Mouse (Mus musculus): ENCODE data around the gene Phlda3.

DNA sequence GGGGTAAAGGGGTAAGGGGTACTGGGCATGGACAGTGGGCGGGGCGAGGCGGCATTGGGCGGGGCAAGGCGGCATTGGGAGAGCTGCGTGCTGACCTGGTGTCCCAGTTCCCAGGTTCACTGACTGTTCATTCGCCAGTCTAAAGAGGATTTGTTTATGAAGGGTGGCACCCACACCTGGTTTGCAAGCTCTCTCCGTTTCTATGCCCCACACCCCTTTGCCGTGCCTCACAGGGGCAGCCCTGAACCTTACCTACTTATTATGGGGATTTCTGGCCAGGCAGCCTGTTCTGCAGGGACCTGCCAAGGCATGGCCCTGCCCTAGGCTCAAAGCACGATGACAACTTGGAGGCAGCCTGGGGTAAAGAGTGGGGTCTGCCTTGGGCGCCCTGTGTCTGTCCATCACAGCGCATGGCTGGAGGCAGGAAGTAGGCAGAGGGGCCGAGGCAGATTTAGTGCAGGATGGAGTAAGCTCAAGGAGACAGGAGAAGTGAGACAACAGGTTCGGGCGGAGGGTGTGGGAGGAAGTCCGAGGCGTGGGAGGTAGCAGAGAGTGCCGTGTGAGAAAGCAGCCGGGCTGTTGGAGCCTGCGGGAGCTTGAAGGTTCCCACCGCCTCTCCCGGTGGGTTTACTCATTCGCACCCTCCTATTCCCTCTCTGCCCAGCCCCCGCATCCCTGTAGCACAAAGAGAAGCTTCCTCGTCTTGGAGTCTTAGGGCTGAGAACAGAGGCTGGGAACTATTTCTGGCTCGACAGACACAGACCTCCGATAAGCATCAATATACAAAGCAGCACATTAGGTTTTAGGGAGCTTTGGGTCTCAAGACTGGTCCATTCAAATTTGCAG is 27.7 kb downstream of the Phlda3 start:
- TF ChIP-seq CTCF (IDR thresholded peaks at IDR 0.05; ENCODE audit: extremely low read depth, insufficient read depth, insufficient read length, insufficient replicate concordance): no peak
- no peak for TF ChIP-seq POLR2A (IDR thresholded peaks at IDR 0.05; ENCODE audit: low read depth, low read length)
